Mouse (Mus musculus): ENCODE results near the gene Sun2. TPM values are rescaled to one million over a fixed set of nuclear protein-coding genes. Genes with fewer than 3 reads are reported as not detected.

The Sun2 gene
- polyA plus RNA-seq, 1 experiment = 18.5 TPM

GRCm38 (mm10) chr15:79728311-79728710 is 14.0 kb downstream of the Sun2 start:
- no peak overlapping the region for H3K4me3 ChIP-seq (ENCODE audit: low read depth, low read length)
- peaks cover 26% of the 10 kb centered on the region for H3K36me3 ChIP-seq (ENCODE audit: control insufficient read depth, insufficient read depth, low read length)
- H3K27ac ChIP-seq (ENCODE audit: insufficient read depth, low read depth, low read length) = no peak overlapping the region
- TF ChIP-seq POLR2A (IDR thresholded peaks at IDR 0.05; ENCODE audit: low read depth, low read length) (no peak), CTCF (IDR thresholded peaks at IDR 0.05; ENCODE audit: extremely low read depth, insufficient read length, insufficient replicate concordance, low read depth, low read length) (no peak)
- no peaks in the 10 kb centered on the region for H3K27me3 ChIP-seq (ENCODE audit: control insufficient read depth, insufficient read depth, low read length)
- H3K4me1 ChIP-seq (ENCODE audit: control insufficient read depth, insufficient read depth, insufficient read length, low read length) = 0 out of 2 replicates have a peak, but pooled peaks cover 2% of the 10 kb centered on the region
- WGBS = 91% methylated on average over 5 of the region's 5 CpGs

DNA sequence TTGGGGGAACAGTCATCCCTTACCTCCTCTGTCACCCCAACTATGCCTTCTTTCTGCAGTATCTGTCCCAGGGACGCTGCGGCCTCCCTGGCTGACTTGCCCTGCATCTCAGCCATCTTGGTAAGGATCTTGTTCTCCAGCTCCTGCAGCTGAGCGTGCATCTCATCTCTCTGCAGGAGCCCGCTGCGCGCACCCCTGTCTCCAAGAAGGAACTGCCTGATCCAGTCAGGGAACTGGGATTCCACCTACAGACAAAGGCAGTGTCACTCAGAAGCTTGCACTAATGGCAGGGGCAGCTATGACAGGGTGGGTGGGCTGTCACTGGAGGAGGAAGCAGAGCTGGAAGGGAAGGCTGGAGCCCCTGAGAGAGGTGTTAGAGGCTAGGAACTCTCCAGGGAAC is 14.5 kb downstream of the Sun2 start:
- Histone ChIP-seq H3K4me3 (ENCODE audit: low read depth, low read length) (no peak overlapping the region), H3K36me3 (ENCODE audit: control insufficient read depth, insufficient read depth, low read length) (peaks cover 25% of the 10 kb centered on the region), H3K27me3 (ENCODE audit: control insufficient read depth, insufficient read depth, low read length) (no peaks in the 10 kb centered on the region), H3K27ac (ENCODE audit: insufficient read depth, low read depth, low read length) (no peak overlapping the region), H3K4me1 (ENCODE audit: control insufficient read depth, insufficient read depth, insufficient read length, low read length) (0 out of 2 replicates have a peak, but pooled peaks cover 2% of the 10 kb centered on the region)
- no peak for TF ChIP-seq POLR2A (IDR thresholded peaks at IDR 0.05; ENCODE audit: low read depth, low read length)
- no peak for TF ChIP-seq CTCF (IDR thresholded peaks at IDR 0.05; ENCODE audit: extremely low read depth, insufficient read length, insufficient replicate concordance, low read depth, low read length)
- 97% methylated on average over 6 of the region's 6 CpGs for WGBS

DNA sequence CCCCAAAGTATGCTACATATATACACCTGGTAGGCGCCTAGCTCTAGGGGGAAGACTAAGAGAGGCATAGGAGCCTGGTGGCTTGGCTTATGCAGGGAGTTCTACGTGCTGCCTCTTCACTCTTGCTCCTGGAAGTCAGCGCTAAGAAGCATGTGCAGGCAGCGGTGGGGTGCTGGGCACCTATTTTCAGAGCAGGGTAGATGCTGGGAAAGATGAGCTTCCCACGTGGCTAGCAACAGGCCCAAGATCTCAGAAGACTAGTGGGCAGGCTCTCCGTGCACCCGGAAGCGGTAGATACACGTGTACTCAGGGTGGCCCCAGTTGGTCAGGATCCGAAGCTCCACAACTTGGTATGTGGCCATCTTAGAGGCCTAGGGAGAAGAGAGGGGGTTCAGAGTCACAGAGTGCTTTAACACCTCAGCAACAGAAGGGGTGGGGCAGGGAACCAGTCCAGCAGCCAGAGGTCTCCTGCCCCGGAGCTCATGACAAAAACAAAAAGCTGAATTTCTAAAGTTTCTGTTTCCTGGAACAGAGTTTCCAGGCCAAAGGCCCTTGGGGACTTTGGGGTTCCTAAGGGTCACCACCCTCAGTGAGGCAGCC is 17.0 kb downstream of the Sun2 start:
- no peak overlapping the region for H3K27ac ChIP-seq (ENCODE audit: insufficient read depth, low read depth, low read length)
- H3K4me3 ChIP-seq (ENCODE audit: low read depth, low read length) = no peak overlapping the region
- H3K36me3 ChIP-seq (ENCODE audit: control insufficient read depth, insufficient read depth, low read length) = peaks cover 31% of the 10 kb centered on the region
- H3K27me3 ChIP-seq (ENCODE audit: control insufficient read depth, insufficient read depth, low read length) = no peaks in the 10 kb centered on the region
- no peak for TF ChIP-seq POLR2A (IDR thresholded peaks at IDR 0.05; ENCODE audit: low read depth, low read length)
- TF ChIP-seq CTCF (IDR thresholded peaks at IDR 0.05; ENCODE audit: extremely low read depth, insufficient read length, insufficient replicate concordance, low read depth, low read length) = no peak
- WGBS = 85% methylated on average over 11 of the region's 11 CpGs
- 0 out of 2 replicates have a peak, but pooled peaks cover 2% of the 10 kb centered on the region for H3K4me1 ChIP-seq (ENCODE audit: control insufficient read depth, insufficient read depth, insufficient read length, low read length)

DNA sequence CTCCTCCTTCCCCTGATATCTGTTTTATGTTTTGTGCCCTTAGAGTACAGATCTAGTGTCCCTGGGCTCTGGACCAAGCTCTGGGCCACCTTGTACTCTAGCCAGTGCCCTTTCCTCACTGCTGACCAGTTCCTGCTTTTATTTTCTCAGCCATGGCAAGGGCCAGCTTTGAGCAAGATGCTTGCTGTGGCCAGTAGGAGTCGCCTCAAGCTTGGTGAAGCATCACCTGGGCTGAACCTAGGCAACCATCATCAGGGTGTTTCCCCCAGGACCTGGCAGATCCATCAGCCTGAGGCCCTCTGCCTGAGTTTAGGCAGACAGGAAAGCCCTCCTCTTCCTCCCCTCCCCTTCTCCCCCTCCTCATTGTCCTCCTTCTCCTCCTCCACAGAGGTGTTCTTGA is 18.9 kb downstream of the Sun2 start:
- Histone ChIP-seq H3K36me3 (ENCODE audit: control insufficient read depth, insufficient read depth, low read length) (peaks cover 39% of the 10 kb centered on the region), H3K27me3 (ENCODE audit: control insufficient read depth, insufficient read depth, low read length) (no peaks in the 10 kb centered on the region), H3K4me1 (ENCODE audit: control insufficient read depth, insufficient read depth, insufficient read length, low read length) (no peaks in the 10 kb centered on the region), H3K4me3 (ENCODE audit: low read depth, low read length) (no peak overlapping the region), H3K27ac (ENCODE audit: insufficient read depth, low read depth, low read length) (no peak overlapping the region)
- WGBS = 28% methylated on average over 1 of the region's 1 CpGs
- TF ChIP-seq POLR2A (IDR thresholded peaks at IDR 0.05; ENCODE audit: low read depth, low read length) (no peak), CTCF (IDR thresholded peaks at IDR 0.05; ENCODE audit: extremely low read depth, insufficient read length, insufficient replicate concordance, low read depth, low read length) (peak; percentile 58; the same call in 1 of the 2 replicates)

GRCm38 (mm10) chr15:79720796-79721195 is 21.5 kb downstream of the Sun2 start:
- WGBS = 83% methylated on average over 4 of the region's 4 CpGs
- no peak overlapping the region for H3K27ac ChIP-seq (ENCODE audit: insufficient read depth, low read depth, low read length)
- H3K27me3 ChIP-seq (ENCODE audit: control insufficient read depth, insufficient read depth, low read length) = no peaks in the 10 kb centered on the region
- no peak overlapping the region for H3K4me3 ChIP-seq (ENCODE audit: low read depth, low read length)
- peaks cover 50% of the 10 kb centered on the region for H3K36me3 ChIP-seq (ENCODE audit: control insufficient read depth, insufficient read depth, low read length)
- TF ChIP-seq POLR2A (IDR thresholded peaks at IDR 0.05; ENCODE audit: low read depth, low read length) (no peak), CTCF (IDR thresholded peaks at IDR 0.05; ENCODE audit: extremely low read depth, insufficient read length, insufficient replicate concordance, low read depth, low read length) (no peak)
- H3K4me1 ChIP-seq (ENCODE audit: control insufficient read depth, insufficient read depth, insufficient read length, low read length) = no peaks in the 10 kb centered on the region

- no peak for TF ChIP-seq CTCF (IDR thresholded peaks at IDR 0.05; ENCODE audit: extremely low read depth, insufficient read length, insufficient replicate concordance, low read depth, low read length)
- TF ChIP-seq POLR2A (IDR thresholded peaks at IDR 0.05; ENCODE audit: low read depth, low read length) = no peak
- H3K36me3 ChIP-seq (ENCODE audit: control insufficient read depth, insufficient read depth, low read length) = peaks cover 51% of the 10 kb centered on the region
- WGBS = 91% methylated on average over 8 of the region's 8 CpGs
These were observed 22.1 kb downstream of the Sun2 start for GRCm38 (mm10) chr15:79720267-79720666.

DNA sequence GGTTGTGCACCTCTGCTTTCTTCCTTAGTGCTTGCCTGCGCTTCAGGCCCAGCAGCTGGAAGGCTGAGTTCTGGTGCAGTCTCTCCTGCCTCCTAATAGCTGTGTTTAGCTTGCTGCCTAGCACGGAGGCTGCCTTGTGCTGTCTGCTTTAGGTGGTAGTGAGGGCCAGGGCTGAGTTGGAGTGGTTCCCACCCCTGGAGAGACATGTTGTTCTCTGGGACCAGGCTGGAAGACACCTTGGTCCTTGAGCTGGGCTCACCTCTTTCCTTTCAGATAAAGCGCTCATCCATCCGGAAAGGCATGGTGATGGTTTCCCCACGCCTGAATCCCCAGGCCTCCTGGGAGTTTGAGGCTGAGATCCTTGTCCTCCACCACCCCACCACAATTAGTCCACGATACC is 25.6 kb downstream of the Sun2 start:
- Histone ChIP-seq H3K36me3 (ENCODE audit: control insufficient read depth, insufficient read depth, low read length) (peaks cover 72% of the 10 kb centered on the region), H3K27ac (ENCODE audit: insufficient read depth, low read depth, low read length) (no peak overlapping the region), H3K4me1 (ENCODE audit: control insufficient read depth, insufficient read depth, insufficient read length, low read length) (no peaks in the 10 kb centered on the region), H3K27me3 (ENCODE audit: control insufficient read depth, insufficient read depth, low read length) (no peaks in the 10 kb centered on the region), H3K4me3 (ENCODE audit: low read depth, low read length) (no peak overlapping the region)
- TF ChIP-seq CTCF (IDR thresholded peaks at IDR 0.05; ENCODE audit: extremely low read depth, insufficient read length, insufficient replicate concordance, low read depth, low read length) (no peak), POLR2A (IDR thresholded peaks at IDR 0.05; ENCODE audit: low read depth, low read length) (no peak)
- WGBS = 93% methylated on average over 6 of the region's 6 CpGs

More at GRCm38 (mm10) chr15:79720267-79720666, 22.1 kb downstream of the Sun2 start:
- Histone ChIP-seq H3K4me1 (ENCODE audit: control insufficient read depth, insufficient read depth, insufficient read length, low read length) (no peaks in the 10 kb centered on the region), H3K27me3 (ENCODE audit: control insufficient read depth, insufficient read depth, low read length) (no peaks in the 10 kb centered on the region), H3K4me3 (ENCODE audit: low read depth, low read length) (no peak overlapping the region), H3K27ac (ENCODE audit: insufficient read depth, low read depth, low read length) (no peak overlapping the region)

Measured in small intestine, adult 2 months (tissue).